Mouse (Mus musculus): ENCODE data around the gene Atp4b.

GRCm38 (mm10) chr8:13339646-13339990 is 57.0 kb downstream of the Atp4b start:
- TF ChIP-seq GATA1 (IDR thresholded peaks at IDR 0.05; ENCODE audit: low read length) (no peak), TAL1 (IDR thresholded peaks at IDR 0.05; ENCODE audit: low read length) (no peak)

All from erythroblast, embryonic 14.5 days (primary cell).